Mouse (Mus musculus): Measurements from ENCODE around the gene Myct1.

GRCm38 (mm10) chr10:5596559-5596958 is 3.0 kb downstream of the Myct1 start:
- TF ChIP-seq CTCF (IDR thresholded peaks at IDR 0.05; ENCODE audit: extremely low read depth, insufficient read depth, insufficient read length, insufficient replicate concordance): no peak
- TF ChIP-seq POLR2A (IDR thresholded peaks at IDR 0.05; ENCODE audit: low read depth, low read length): no peak

Measured in spleen, adult 2 months (tissue).